Comparison of ENCODE assay signal across 29 mouse cellular contexts in the genomic region with DNA sequence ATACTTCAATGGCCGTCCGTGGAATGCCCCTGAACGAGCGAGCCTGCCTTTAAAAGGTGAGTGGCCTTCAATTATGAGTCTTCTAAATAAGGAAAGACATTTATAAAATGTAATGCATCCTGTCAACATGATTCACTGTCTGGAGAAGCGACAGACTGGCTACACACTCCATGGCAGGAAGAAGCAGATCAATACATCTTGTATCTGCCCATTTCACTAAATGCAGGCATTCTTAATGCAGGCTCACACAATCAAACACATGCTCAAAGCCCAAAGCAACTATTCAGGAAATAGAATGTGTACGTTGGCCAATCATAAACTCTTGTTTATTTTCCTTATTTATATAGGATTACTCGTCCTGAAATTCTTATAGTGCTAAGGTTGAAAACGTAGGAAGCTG. TPM values are rescaled to one million over a fixed set of nuclear protein-coding genes. Genes with fewer than 3 reads are reported as not detected.
DNase-seq lines count a peak whose midpoint lies in the region; ATAC-seq lines count a peak whose summit lies in the region.
"Had no signal": no experiment of that assay in that cellular context is flagged by ENCODE, and none has a peak within 500 bp of the region (broad histone marks: within the 10 kb centered on the region; RNA-seq: fewer than 3 reads in every experiment).

A gene (minus strand): TSS at position 49 of the 400 bp plus-strand sequence.

- H3K9ac ChIP-seq in heart, embryonic 13.5 days, result no peak within 1 kb of the TSS
- H3K9ac ChIP-seq in heart, embryonic 16.5 days (ENCODE audit: low read length), result no peak within 1 kb of the TSS
- H3K9ac ChIP-seq in neural tube, embryonic 12.5 days, result no peak within 1 kb of the TSS
- no peak within 1 kb of the TSS for H3K9ac ChIP-seq in neural tube, embryonic 15.5 days (replicated peaks)
- H3K9ac ChIP-seq: embryonic facial prominence, embryonic 13.5 days; forebrain, embryonic 12.5 days; forebrain, embryonic 15.5 days; hindbrain, embryonic 13.5 days had no signal

- H3K27me3 ChIP-seq in heart, embryonic 13.5 days (replicated peaks), result no peaks in the 10 kb centered on the region
- no peaks in the 10 kb centered on the region for H3K27me3 ChIP-seq in heart, embryonic 16.5 days (ENCODE audit: control insufficient read depth, insufficient read depth, low read length)
- H3K27me3 ChIP-seq in neural tube, embryonic 12.5 days (replicated peaks), result no peaks in the 10 kb centered on the region
- H3K27me3 ChIP-seq in neural tube, embryonic 15.5 days (replicated peaks), result no peaks in the 10 kb centered on the region
- H3K27me3 ChIP-seq: embryonic facial prominence, embryonic 13.5 days; forebrain, embryonic 12.5 days; forebrain, embryonic 15.5 days; hindbrain, embryonic 13.5 days had no signal

- H3K36me3 ChIP-seq in heart, embryonic 13.5 days, result no peaks in the 10 kb centered on the region
- H3K36me3 ChIP-seq in heart, embryonic 16.5 days (ENCODE audit: control insufficient read depth, insufficient read depth), result no peaks in the 10 kb centered on the region
- no peaks in the 10 kb centered on the region for H3K36me3 ChIP-seq in neural tube, embryonic 12.5 days
- H3K36me3 ChIP-seq in neural tube, embryonic 15.5 days, result no peaks in the 10 kb centered on the region
- H3K36me3 ChIP-seq: embryonic facial prominence, embryonic 10.5 days; embryonic facial prominence, embryonic 13.5 days; forebrain, embryonic 12.5 days; forebrain, embryonic 15.5 days; hindbrain, embryonic 13.5 days had no signal

- WGBS in heart, embryonic 13.5 days, result 67% methylated on average over 8 of the region's 8 CpGs
- 66% methylated on average over 8 of the region's 8 CpGs for WGBS in heart, embryonic 16.5 days
- 70% methylated on average over 8 of the region's 8 CpGs for WGBS in neural tube, embryonic 12.5 days
- 62% methylated on average over 8 of the region's 8 CpGs for WGBS in neural tube, embryonic 15.5 days

- H3K4me3 ChIP-seq in heart, embryonic 13.5 days, result no peak within 1 kb of the TSS
- H3K4me3 ChIP-seq in heart, embryonic 16.5 days (ENCODE audit: low read length), result no peak within 1 kb of the TSS
- H3K4me3 ChIP-seq in neural tube, embryonic 12.5 days, result no peak within 1 kb of the TSS
- H3K4me3 ChIP-seq in neural tube, embryonic 15.5 days (replicated peaks), result no peak within 1 kb of the TSS
- H3K4me3 ChIP-seq: embryonic facial prominence, embryonic 10.5 days; embryonic facial prominence, embryonic 13.5 days; erythroblast, embryonic 14.5 days; forebrain, embryonic 12.5 days; forebrain, embryonic 15.5 days; heart, adult 2 months; hindbrain, embryonic 13.5 days had no signal

- no peak within 1 kb of the TSS for H3K4me2 ChIP-seq in heart, embryonic 13.5 days
- H3K4me2 ChIP-seq in heart, embryonic 16.5 days (ENCODE audit: low read depth, low read length), result no peak within 1 kb of the TSS
- H3K4me2 ChIP-seq in neural tube, embryonic 12.5 days (replicated peaks), result no peak within 1 kb of the TSS
- H3K4me2 ChIP-seq in neural tube, embryonic 15.5 days, result no peak within 1 kb of the TSS
- H3K4me2 ChIP-seq: embryonic facial prominence, embryonic 13.5 days; forebrain, embryonic 12.5 days; forebrain, embryonic 15.5 days; heart, embryonic 11.5 days; hindbrain, embryonic 13.5 days had no signal

- no peak for DNase-seq in heart, adult 9 months (ENCODE audit: low spot score in 2 of 2)
- DNase-seq in heart, adult 11 months, result no peak
- no peak for DNase-seq in urinary bladder, adult 18-20 months (ENCODE audit: low spot score in 2 of 2)
- DNase-seq: adrenal gland, adult 8-10 months; adrenal gland, postnatal 25 days; cerebellum, adult 11-12 months; cerebellum, adult 8-10 months; cerebellum, postnatal 10 days; cerebellum, postnatal 36 days; embryo, embryonic 11 days; gastrocnemius, postnatal 25 days; heart, adult 2 months; heart, postnatal 14 days had no signal

- no peaks in the 10 kb centered on the region for H3K9me3 ChIP-seq in heart, embryonic 13.5 days
- no peaks in the 10 kb centered on the region for H3K9me3 ChIP-seq in heart, embryonic 16.5 days (replicated peaks; ENCODE audit: control insufficient read depth, low read length)
- no peaks in the 10 kb centered on the region for H3K9me3 ChIP-seq in neural tube, embryonic 12.5 days
- H3K9me3 ChIP-seq in neural tube, embryonic 15.5 days (replicated peaks), result no peaks in the 10 kb centered on the region
- H3K9me3 ChIP-seq: embryonic facial prominence, embryonic 10.5 days; embryonic facial prominence, embryonic 13.5 days; forebrain, embryonic 12.5 days; forebrain, embryonic 15.5 days; hindbrain, embryonic 13.5 days had no signal

- no peak for ATAC-seq in heart, embryonic 13.5 days (ENCODE audit: extremely low read depth, insufficient number of reproducible peaks, low FRiP score, low TSS enrichment)
- no peak for ATAC-seq in heart, embryonic 16.5 days (replicated peaks; ENCODE audit: extremely low read depth, insufficient read depth, low FRiP score)
- ATAC-seq in neural tube, embryonic 12.5 days (ENCODE audit: low FRiP score, low read depth), result 0 out of 2 replicates have a peak, but pooled peaks have one; percentile 13
- peak; percentile 53; the same call in 1 of the 2 replicates for ATAC-seq in neural tube, embryonic 15.5 days (ENCODE audit: low FRiP score)
- ATAC-seq: activated CD4-positive, CD25-positive, alpha-beta regulatory T cell, adult 4 months; forebrain, embryonic 15.5 days; hindbrain, postnatal 0 days; inflammation-experienced regulatory T-cells, adult 6 months had no signal

- H3K27ac ChIP-seq in heart, embryonic 13.5 days (replicated peaks), result no peak within 1 kb of the TSS
- H3K27ac ChIP-seq in heart, embryonic 16.5 days (ENCODE audit: low read length), result no peak within 1 kb of the TSS
- H3K27ac ChIP-seq in neural tube, embryonic 12.5 days, result no peak within 1 kb of the TSS
- 0 out of 2 replicates have a peak within 1 kb of the TSS, but pooled peaks have one; percentile 13 for H3K27ac ChIP-seq in neural tube, embryonic 15.5 days (replicated peaks)
- H3K27ac ChIP-seq: embryonic facial prominence, embryonic 10.5 days; embryonic facial prominence, embryonic 13.5 days; forebrain, embryonic 12.5 days; forebrain, embryonic 15.5 days; heart, adult 2 months; hindbrain, embryonic 13.5 days; hindbrain, postnatal 0 days had no signal

- H3K4me1 ChIP-seq in heart, embryonic 13.5 days, result no peaks in the 10 kb centered on the region
- H3K4me1 ChIP-seq in heart, embryonic 16.5 days (ENCODE audit: control insufficient read depth, insufficient read depth, low read length), result no peaks in the 10 kb centered on the region
- H3K4me1 ChIP-seq in neural tube, embryonic 12.5 days, result no peaks in the 10 kb centered on the region
- H3K4me1 ChIP-seq in neural tube, embryonic 15.5 days, result no peaks in the 10 kb centered on the region
- H3K4me1 ChIP-seq: embryonic facial prominence, embryonic 10.5 days; embryonic facial prominence, embryonic 13.5 days; forebrain, embryonic 12.5 days; forebrain, embryonic 15.5 days; hindbrain, embryonic 13.5 days had no signal

RNA-seq across cellular contexts. Expression of the gene that starts here (rescaled TPM):
- 12.3 and 14.1 TPM in 2 replicates for polyA plus RNA-seq in heart, embryonic 13.5 days (2015; fragmentation: Nextera tagmentation; extraction: Ambion mirVana)
- polyA plus RNA-seq in heart, embryonic 16.5 days (2015; fragmentation: Nextera tagmentation; extraction: Ambion mirVana), result 8.7 and 28.7 TPM in 2 replicates
- polyA plus RNA-seq in neural tube, embryonic 12.5 days (2016; fragmentation: Nextera tagmentation; extraction: Ambion mirVana), result 13.0 and 16.8 TPM in 2 replicates
- 27.0 and 35.1 TPM in 2 replicates for polyA plus RNA-seq in neural tube, embryonic 15.5 days (2015; fragmentation: Nextera tagmentation; extraction: Ambion mirVana)
- polyA plus RNA-seq: activated CD4-positive, CD25-positive, alpha-beta regulatory T cell, adult 4 months; cortical plate, adult 2 months; embryonic facial prominence, embryonic 10.5 days; erythroblast, embryonic 14.5 days; forebrain, embryonic 12.5 days; forebrain, embryonic 15.5 days; gonadal fat pad, adult 2 months; inflammation-experienced regulatory T-cells, adult 6 months had no signal

Comparison
In these comparisons a context has a peak if more than half of its experiments do, and no peak if none do; other contexts are left out.
1. ATAC-seq: peak in neural tube, embryonic 12.5 days (single experiment) and neural tube, embryonic 15.5 days (single experiment); none in heart, embryonic 13.5 days (single experiment) and heart, embryonic 16.5 days (single experiment).